Mouse (Mus musculus) erythroid progenitor cell, adult 5-6 weeks (primary cell): Measurements from ENCODE around the gene Cyb561d2. TPM values are rescaled to one million over a fixed set of nuclear protein-coding genes. Genes with fewer than 3 reads are reported as not detected.

Experiments used
- ATAC-seq: replicated peaks from 2 replicates; pipeline ENCODE4 v1.8.0; 2016; ENCODE audit warnings: moderate number of reproducible peaks, mild to moderate bottlenecking, moderate TSS enrichment, inconsistent platforms; ENCODE audit not compliant: poor library complexity, low FRiP score, severe bottlenecking
- total RNA-seq, 2 experiments: library from RNA; stranded (forward) in 1 of 2; stranded (reverse) in 1 of 2; fragments of 150-400 nt in 1 of 2; fragments of 186-747, 209-891 nt in 1 of 2; gene quantifications; 2 replicates each; pipeline versions ENCODE4 v1.2.3 to v1.2.4; 2015 to 2017; ENCODE audit warnings: low replicate concordance in 2 of 2

Cyb561d2 gene
- total RNA-seq, 2 experiments from 2014 or later = 2.9 TPM; not detected in 1

- ATAC-seq = peak; percentile 84
These were observed 8.1 kb downstream of the Cyb561d2 start, which contains the start of gene Tmem115 for GRCm38 (mm10) chr9:107533791-107534407. TSS of gene Tmem115 (plus strand) at chr9:107533945.

DNA sequence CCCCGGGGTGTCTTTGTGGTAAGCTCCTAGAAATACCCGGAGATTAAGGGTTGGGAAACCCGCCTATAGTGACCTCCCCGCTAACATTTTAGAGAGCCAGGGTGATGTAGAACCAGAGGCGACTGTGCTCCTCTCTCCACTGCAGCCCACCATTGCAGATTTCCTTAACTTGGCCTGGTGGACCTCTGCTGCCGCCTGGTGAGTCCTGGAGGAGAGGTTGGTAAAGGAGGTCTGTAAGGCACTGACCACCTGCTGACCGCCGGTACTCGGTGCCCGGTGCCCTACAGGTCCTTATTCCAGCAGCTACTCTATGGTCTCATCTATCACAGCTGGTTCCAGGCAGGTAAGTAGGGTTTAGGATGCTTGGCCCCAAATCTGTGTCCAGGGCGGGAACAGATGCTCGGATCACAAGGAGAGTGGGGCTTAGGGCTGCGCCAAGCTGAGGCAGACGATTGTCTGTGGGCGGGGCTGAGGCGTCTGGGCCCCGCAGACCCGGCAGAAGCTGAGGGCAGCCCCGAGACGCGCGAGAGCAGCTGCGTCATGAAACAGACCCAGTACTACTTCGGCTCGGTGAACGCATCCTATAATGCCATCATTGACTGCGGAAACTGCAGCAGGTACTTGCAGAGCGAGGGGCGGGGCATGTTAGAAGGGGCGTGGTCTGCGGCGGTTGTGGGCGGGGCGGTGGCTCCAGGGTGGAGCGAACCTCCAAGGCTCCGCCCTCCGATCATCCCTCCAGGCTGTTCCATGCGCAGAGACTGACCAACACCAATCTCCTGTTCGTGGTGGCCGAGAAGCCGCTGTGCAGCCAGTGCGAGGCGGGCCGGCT lies 15.6 kb downstream of the Cyb561d2 start:
- peak; percentile 53 for ATAC-seq

DNA sequence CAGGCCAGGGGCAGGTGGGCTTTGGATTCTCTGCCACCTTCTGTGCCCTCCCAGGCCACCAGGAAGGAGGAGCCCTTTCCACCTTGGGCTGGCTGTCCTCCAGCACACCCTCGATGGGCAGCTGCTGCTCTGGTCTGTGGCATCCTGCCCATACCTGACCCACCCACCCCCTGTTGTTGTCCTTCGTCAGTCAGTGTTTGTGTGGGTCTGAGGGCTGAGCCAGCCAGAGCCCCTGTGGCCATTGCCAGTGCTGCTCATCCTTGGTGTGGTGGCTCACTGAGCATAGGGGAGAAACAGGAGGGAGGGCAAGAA lies 19.6 kb downstream of the Cyb561d2 start:
- no peak for ATAC-seq

DNA sequence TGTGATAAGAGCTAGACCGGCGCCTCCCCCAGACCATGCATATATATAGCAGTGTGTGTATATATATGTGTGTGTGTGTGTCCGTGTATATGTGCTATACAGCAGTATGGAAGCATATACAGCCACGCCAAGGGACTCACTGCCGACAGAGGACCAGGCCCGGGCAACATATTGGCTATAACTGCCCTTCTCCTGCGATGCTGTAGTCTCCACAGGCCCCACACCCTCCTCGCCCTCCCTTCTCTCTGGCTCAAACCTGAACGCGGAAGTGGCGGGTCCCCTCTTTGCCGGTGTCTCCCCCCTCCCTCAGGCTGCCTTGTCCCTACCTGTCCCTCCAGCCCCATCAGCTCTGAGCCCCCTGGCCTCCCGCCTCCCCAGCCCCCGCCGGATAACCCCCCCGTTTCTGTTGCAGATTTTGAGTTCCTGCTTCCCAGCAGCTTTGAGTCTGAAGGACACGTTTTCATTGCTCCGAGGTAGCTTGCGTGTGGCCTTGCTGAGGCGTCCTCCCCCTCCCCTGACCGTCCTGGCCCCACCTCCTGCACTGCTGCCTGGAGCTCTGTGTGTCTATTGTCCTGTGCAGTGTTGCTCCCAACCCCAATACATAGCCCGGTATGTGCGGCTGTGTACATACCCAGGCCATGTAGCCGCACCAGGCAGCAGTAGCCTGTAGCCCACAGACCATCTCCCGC lies 20.1 kb downstream of the Cyb561d2 start:
- ATAC-seq = no peak

DNA sequence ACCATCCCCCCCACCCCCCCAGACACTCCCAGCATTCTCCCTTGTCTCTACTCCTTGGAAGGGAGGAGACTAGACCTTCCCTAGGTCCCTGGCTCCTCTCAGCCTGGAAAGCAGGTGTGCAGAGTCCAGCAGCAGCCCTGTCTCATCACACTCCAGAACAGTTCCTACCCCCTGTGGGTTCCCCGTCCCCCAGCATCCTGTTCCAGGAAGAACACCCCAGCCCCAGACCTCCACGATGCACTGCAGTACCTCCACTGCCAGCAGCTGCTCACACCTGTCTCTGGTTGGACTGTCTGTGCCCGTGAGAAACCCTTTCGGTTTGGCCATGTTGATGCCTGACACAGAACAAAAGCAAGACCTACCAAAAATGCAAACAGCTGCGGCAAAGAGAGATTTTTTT lies 20.8 kb downstream of the Cyb561d2 start:
- no peak for ATAC-seq

DNA sequence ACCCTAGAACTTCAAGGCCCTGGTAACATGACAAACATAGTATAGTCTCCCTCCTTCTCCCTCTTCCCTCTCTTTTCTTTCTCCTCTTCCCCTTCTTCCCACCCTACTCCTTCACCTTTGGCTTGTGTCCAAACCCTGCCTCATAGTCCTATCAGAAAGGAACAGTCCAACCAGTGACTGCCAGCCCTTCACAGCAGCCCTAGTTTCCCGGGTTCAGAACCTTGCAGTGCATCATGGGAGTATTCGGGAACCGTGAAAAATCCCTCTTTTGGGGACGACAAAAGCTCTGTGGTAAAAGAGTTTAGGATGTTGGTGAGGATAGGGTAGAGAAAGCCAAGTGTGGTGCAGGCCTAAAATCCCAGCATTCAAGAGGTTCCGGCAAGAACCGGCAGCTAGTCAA lies 21.7 kb downstream of the Cyb561d2 start:
- ATAC-seq = no peak

DNA sequence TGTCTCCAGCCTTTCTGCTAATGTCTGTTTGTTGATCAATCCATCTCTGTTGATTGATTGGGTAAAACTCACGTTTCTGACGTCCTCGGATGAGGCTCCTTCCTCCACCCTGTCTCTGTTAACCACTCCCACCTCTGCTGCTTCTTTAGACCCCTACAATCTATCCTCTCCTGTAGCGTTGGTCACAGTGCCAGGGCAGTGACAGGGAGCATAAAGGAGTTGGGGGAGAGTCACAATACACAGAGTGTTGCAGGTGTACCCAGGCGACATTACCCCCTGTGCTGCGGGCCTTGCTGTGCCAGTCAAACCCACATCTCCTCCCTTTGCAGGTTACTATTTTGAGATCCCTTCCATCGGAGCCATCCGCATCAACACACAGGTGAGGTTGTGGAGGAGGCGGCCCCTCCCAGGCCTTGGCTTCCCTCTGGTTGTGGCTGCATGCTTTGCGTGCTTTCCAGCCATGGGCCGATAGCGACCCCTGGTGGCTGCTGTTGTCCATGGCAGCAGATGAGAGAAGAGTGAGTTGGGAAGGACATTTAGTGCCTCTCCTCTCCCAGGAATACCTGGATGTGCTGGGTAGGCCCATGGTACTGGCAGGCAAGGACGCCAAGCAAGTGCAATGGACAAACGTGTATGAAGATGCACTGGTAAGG lies 27.6 kb downstream of the Cyb561d2 start:
- peak; percentile 65; the same call in 1 of the 2 replicates for ATAC-seq

- ATAC-seq = no peak
These were observed 29.7 kb downstream of the Cyb561d2 start for GRCm38 (mm10) chr9:107512326-107512725.

GRCm38 (mm10) chr9:107511436-107511835 lies 30.6 kb downstream of the Cyb561d2 start:
- ATAC-seq = no peak

DNA sequence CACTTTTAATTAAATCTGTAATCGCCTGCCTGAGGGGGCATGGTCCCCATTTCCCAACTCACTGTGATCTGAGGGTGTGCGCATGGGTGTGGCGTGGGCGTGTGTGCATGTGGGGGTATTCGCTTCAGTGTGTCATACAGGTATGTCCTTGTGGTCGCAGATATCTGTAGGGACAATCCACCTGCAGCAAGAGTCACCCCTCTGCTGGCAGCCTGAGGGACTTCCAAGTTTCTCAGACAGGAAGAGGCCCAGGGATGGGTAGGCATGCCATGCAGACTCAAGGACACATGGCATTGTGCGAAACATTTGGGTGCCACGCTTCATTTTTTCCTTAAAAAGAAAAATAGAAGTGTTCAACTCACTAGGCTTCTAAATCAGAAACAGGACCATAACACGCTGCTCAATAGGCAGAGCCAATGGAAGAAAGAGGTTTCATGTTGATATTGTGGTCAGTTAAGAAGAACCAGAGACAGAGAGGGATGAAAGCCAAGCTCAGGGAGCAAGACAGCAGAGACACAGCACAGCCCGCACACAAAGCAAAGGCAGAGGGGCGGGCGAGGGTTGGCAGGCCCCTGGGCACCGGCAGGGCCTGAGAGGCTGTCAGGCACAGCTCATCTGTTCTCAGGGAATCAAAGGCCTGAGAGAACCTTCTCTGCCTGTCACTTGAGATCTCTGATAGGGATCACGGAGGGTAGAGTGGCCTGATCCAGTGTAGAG lies 31.5 kb downstream of the Cyb561d2 start:
- no peak for ATAC-seq

DNA sequence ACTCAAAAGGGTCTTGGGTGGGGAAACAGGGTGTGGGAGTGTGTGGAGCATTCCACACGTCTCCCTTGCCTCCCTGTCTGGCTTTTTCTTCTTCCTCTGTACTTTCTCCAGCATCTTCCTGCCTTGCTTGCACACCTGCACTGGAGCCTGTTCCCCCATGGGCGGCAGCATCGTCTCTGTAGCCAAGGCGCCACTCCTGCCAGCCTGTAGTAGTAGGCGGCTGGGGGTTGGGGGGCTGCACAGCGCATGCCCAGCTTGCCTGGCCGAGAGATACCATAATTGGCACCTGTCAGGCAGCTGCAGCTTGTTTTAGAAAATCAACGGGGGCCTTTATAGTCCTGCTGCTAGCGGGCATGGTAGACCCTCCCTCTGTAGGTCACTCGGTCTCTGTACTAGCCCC lies 33.7 kb downstream of the Cyb561d2 start:
- ATAC-seq = no peak

DNA sequence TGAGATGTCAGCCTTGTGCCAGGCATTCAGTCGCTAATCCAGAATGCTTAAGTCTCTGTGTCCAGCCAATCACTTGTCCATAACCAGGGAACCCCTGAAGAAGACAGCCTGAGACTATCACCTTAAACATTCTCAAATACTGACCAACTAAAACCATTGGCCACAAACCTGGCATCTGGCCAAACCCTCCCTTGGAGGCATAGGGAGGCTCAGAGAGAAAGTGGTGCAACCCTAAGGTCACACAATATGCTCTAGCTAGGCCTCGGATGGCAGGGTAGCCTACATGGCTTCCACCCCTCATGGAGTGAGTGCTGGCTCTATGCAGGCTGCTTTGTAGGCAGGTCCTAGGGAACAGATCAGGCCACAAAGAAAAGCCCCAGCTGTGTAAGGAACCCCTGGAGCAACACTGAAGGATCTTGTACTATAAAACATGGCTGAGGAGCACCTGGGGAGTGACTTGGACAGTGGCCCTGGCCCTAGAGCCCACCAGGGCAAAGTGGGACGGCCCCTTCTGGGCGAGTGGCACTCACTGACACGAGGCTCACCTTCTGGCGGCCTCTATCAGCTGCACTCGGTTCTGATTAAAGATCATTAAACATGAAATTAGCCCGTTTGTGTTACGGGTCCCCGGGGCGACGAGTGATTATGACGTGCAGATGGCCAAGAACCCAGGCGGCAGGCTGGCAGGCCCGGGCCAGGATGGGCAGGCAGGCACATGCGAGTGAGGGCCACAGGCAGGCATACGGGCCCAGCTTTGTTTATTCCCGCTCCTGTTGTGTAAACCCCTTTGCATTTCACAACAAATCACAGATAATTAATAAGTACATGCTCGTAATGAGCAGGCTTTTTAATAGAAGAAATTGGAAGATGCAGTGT lies 37.1 kb downstream of the Cyb561d2 start:
- no peak for ATAC-seq

- ATAC-seq = no peak
These were observed 39.7 kb downstream of the Cyb561d2 start for GRCm38 (mm10) chr9:107502131-107502846.

DNA sequence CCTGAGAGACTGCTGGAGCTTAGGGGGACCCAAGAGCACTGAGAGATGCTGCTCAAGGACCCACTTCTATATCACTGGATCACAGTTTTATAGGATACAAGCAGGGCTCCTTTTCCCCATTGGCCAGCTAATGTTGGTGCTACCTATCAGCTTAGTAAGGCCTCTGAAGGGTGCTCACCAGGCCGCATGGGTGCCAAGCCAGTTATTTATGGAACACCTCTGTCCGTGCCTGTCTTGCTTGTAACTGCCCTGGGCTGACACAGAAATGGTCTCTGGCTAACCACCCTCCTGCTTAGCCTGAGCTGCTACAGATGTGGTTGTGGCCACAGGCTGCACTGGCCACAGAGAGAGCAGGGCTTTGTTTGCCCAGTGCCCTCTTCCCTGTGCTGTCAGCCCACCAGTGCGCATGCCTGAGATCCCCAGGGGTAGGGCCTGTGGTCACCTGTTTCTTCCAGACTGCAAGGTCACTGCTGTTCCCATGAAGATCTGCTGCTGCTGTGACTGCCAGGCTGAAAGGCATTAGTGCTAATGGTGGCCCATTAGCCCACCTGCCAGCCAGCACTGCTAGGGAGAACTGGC lies 41.2 kb downstream of the Cyb561d2 start:
- ATAC-seq = no peak

GRCm38 (mm10) chr9:107496359-107496758 lies 45.6 kb downstream of the Cyb561d2 start:
- no peak for ATAC-seq

DNA sequence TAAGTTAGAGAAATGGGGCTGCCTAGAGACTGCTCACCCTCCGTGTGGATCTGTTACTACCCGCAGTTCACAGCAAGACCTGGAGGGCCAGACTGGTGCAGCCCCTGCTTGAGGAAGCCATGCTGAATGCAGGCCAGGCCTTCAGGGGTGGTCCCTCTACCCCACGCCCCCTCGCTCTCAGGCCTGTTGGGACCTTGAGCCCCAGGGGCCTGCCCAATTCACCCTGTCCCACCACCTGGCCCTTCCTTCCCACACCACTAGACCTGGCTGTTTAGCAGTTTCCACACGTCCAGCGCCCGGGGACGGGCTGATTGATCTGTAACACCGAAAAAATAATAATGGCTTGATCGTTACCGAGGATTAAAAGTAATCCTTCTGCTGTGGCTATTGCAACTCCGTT lies 47.8 kb downstream of the Cyb561d2 start:
- ATAC-seq = no peak

GRCm38 (mm10) chr9:107493511-107493910 lies 48.5 kb downstream of the Cyb561d2 start:
- no peak for ATAC-seq

GRCm38 (mm10) chr9:107490625-107491024 lies 51.4 kb downstream of the Cyb561d2 start:
- ATAC-seq = no peak
